Mouse (Mus musculus): ENCODE results near the gene Trp53i11.

The Trp53i11 gene

DNA sequence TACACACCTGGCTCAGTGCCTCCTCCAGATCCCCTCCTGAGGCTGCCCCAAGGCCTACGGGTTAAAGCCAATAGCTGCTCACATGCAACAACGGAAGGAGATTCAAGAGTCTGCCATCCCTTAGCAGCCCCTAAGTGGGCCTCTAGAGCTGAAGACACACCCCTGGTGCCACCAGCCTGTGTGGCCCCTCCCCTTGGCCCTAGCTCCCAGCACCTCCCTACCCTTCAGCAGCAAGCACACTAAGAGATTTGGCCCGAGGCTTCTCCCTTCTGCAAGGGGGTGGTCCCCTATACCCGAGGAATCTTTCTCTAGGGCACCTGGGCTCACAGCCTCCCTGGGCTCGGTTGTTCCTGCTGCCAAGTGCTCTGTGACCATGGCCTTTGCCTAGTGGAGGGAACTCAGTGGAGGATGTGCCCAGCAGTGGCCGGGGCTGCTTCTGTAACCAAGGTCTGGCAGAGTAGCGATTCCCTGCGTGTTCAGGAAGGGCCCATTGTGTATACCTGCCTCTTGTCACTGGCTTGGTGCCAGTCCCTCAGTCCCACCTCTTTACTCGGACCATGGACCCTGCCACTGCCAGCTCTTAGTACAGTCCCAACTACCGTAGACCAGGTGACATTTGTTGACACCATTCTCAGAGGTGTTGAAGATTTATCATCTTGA lies 13.5 kb downstream of the Trp53i11 start:
- peak; percentile 93 for DNase-seq

DNA sequence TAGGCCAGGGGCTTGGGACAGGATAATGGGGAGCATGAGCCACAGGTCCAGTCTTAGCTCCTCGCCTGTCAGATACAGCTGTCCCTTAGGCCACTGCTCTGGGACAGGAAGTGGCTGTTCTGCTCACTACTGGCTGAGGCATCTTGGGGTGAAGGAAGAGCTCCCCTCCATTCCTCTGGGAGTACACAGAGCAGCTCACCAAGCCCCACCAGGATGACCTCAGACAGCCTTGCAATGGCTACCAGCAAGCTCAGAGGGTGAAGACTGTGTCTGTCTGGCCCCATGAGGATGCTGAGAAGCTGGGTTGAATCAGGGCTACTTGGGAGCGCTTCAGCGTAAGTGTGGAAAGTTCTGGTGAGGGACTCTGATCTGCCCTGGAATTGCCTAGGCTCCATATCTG lies 14.6 kb downstream of the Trp53i11 start:
- peak; percentile 92 for DNase-seq

DNA sequence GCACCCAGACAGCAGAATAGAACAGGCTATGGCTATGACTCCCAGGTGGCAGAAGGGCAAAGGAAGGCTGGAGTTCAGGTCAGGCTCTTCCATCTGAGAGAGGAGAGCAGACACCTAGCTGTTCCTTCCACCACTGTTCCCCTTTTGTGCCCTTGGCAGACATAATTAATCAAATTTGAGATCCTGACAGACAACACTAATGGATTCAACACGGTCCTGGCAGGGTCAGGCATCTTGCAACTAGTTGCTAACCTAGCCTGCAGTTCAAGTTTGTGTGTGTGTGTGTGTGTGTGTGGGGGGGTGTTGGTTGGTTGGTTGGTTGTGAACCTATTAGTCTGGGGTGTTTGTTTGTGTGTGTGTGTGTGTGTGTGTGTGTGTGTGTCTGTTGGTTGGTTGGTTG lies 15.4 kb downstream of the Trp53i11 start:
- no peak for DNase-seq

DNA sequence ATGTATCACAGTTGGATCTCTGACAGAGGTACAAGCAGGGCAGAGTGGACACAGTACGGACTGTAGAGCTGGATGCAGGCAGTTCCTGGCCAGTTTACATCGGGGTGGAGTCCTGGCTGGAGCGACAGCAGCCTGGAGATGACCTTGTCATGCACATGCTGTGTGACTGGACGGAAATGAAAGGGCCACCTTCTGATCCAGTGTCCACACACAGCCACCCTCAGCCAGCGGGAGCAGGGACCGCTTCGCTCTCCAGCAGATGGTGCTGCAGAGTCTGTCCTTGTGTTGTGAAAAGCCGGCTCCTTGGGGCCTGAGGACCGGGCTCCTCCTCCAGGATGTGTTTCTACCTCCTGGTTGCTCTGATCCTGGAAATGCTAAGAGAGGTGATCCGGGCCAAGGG lies 16.3 kb downstream of the Trp53i11 start:
- peak; percentile 95 for DNase-seq

DNA sequence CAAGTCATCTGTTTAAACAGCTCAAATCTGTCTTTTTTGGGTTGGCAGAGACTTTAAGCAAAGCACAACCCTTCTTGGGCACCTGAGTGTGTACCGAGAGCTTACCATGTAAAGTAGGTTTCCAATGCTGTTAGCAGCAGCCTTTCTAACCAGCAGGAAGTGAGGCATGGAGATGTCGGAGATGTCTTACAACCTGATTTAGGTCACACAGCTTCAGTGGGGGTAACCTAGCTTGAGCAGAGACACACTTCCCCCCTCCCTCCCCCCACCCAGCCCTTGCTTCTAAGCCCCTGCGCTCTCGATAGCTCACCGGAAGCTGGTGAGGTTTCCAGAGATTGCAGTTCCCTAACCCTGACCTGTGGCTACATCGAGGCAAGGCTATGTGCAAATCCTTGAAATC lies 17.2 kb downstream of the Trp53i11 start:
- DNase-seq: no peak

DNA sequence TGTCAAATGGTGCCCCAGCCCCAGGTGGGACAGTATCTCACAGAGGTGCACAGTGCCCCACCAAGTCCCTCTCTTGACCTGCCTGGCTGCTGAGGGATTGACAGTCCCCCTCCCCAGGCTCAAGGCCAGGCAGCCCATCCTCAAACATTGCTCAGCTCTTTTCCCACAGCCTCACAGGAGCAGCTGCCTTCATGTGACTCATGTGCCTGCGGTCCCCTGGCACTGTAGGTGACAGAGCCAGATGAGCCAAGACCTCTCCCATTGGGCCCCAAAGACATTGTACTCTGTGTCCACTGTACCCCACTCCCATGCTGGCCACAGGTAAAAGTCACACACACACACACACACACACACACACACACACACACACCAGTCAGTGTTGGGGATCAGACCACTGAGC lies 18.8 kb downstream of the Trp53i11 start:
- DNase-seq: no peak

DNA sequence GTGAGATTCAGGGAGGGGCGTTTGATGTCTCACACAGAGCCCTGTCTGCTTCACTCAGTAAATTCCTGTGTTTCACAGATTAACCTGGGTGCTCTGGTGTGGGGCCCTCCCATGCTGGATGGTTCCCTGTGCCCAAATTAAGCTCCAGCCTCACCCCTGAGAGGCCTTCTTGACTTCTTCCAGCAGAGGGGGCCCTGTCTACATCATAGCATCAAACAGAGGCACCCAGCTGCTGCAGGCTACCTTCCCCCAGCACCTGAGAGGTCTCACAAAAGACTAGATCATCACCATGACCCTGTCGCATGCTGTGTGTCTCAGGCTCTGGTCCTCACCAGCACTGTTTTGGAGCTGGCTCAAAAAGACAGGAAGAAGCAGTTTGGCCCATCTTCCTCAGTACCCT lies 25.0 kb downstream of the Trp53i11 start:
- no peak for DNase-seq

DNA sequence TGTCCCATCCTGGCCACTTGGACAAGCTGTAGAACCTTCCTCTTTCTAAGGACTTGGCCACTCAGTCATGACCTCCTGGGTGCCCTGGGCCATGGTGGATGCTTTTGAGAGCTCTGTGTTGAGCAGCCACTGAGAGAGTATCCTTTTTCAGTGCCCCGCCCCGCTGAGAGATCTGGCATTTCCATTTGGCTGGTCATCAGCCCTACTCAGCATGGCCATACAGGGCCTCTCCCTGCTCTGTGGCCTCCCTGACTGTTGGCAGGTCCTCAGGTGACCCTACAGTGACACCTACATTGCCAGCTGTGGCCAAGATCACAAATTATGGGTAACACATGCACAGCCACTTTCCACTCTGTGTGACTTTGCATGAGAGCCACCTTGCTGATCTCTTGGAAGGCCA lies 25.5 kb downstream of the Trp53i11 start:
- DNase-seq: no peak

DNA sequence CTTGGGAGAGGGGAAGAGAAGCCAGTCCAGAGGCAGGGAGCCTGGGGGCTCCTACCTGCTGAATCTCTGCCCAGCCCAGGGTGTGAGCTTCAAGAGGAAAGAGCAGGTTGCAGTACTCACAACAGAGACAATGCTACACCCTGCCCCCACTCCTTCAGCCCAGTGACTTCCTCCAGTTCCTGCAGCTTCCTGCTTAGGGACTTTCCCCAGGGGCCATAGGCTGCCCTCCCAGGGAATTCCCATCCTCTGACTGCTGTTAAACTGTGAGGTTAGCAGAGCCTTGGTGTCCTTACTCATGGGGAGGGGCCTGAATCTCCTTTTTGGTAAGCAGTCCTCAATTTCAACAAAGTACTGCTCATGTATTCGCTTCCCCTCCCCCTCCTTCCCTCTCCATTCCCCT lies 26.8 kb downstream of the Trp53i11 start:
- DNase-seq: peak; percentile 97

DNA sequence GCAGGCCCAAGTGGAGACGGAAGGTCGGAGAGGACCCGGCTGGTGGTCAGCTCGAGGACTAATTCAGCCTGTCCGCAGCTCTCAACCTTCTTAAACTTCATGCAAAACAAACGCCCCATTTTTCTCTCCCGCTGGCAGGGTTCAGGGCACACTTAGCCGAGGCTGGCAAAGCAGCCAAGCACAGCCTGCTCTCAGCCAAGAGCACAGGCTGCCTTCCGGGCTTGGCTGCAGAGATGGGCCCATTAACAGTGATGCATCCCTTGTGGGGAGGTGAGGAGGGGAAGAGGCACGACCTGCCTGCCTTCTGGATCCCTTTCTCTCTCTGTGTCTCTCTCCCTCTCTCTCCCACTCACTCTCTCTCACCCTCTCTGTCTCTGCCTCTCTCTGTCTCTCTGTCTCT lies 28.4 kb downstream of the Trp53i11 start:
- DNase-seq: no peak

DNA sequence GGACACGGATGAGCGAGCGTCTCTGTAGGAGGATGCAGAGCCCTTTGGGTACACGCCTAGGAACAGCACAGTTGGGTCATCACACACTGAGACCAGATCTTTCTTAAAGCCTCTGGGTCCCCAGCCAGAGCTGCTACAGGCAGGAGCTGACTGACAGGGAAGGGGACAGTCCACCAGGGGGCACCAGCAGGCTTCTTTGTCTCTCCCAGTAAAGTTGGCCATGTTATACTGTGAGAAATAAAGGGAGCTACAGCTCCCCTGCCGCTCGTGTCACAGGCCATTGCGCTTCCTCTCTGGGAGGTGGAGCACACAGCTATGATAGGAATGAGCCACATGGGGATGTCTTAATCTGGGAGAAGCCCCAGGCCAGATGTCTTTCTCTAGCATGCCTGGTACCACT lies 29.7 kb downstream of the Trp53i11 start:
- peak; percentile 97 for DNase-seq

DNA sequence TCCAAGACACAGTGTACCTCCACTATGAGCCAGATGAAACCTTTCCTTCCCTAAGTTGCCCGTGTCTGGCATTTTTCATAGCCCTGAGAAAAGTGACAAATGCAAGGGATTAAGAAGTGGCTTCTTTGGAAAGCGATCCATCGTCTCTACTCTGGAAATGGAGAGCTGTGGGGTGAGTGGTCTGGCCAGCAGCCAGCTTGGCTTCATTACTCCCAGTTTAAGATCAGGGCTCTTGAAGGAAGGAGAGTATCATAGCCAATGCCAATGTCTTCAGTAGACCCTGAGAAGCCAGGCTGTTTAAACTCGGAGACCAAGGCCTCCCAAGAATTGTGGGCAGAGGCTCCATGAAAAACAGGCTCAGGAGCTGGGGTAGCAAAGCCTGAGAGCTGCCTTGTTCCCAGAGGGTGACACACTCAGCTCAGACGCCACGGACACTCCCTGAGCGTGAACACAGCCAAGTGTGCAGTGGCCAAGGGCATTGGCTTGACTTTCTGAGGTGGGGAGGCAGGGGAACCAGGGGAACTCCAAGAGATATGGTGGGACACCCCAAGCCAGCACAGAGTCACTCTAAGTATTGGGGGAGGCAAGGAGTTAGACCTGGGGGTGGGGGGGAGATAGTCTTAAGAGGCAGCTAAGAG lies 31.1 kb downstream of the Trp53i11 start:
- DNase-seq: no peak

DNA sequence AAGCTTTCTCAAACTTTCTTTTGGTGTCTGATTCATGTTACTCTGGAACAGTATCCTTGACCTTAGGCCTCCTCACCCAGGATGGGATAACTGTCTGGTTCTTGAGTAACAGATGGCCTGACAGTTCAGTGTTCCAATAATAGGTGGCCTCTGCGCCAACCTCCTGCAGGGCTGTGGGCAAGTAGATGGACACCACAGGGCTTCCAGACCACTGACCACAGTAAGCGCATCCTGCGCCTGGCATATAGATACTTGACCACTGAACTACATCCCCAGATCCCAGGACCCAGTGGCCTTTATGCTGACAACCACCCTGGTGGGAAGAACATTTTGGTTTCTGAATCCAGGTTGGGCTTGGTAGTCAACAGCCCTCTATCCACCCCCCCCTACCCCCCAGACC lies 32.2 kb downstream of the Trp53i11 start:
- no peak for DNase-seq

DNA sequence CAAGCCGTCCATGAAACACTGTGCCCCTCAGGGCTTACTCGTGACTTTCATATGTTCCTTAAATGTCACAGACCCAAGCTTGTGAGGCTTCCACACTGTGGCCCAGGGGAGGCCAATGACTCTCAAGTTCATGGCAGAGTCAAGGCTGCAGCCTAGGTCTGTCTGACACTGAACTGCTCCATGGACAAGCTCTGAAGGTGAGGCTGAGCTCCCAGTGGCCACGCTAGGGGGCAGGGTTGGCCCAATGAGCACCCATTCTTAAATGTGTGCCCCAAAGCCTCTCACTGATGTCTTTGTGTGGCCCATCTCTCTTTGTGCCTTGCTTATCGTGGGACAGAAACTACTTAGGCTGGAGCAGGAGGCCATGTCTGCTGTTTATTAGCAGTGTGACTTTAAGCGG lies 33.1 kb downstream of the Trp53i11 start:
- DNase-seq: no peak

DNA sequence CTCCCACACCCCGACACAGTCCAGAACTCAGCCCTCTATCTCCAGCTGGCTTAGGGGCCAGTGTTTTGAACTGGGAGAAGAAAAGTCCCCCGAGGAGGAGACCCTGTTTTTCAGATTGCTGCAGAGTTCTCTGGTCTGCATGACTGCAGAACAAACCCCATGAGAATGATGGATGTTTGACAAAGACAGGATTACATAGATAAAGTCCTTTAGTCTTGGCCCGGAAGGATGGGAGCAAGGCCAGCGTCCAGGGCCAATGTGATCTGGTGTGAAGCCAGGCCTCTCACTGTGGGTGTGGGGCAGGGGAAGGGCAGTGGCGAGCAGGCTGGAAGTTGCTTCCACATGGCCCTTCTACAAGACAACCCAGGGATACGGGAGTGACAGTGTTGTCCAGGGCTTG lies 36.1 kb downstream of the Trp53i11 start:
- peak; percentile 96 for DNase-seq

DNA sequence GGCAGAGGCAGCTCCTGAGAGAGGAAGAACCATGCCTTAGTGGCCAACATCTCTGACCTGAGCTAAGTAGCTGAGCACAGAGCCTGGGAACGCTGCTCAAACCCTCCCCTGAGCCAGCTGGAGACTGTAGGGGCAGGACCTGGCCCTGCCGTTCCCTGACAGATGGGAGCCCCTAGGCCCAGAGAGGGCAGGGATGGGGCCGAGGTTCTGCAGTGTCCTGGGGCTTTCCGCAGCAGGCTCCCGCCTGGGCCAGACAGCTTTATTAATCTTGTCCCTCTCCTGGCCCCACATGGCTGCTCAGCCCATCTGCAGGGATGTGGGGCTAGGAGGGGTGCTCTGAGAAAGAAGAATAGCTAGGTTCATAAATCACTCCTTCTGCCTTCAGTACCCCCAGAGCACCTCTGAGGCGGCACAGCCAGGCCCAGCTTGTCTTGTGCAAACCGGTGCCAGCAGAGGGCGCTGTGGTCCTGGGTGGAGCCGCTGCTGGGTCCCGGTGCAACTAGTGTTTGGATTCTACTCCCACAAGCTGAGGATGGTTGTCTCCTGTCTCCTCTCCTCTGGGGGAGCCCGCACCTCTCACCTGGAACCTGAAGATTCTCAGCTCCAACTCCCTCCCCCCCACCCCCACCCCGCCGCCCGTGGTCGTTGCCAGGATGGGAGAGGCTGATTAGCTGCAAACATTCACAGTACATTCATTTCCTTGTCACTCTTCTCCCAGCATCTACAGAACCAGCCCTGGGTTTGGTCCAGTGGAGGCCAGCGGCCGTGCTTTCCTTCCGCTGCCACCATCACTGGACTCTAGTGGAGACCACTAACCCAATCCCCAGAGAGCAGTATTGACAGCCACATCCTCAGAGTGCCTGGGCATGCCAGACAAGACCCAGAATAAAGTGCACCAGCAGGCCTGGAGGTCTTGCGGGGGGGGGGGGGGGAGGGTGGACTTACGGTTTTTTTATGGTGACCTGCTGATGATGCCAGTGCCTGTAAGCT lies 39.6 kb downstream of the Trp53i11 start:
- DNase-seq: peak; percentile 97

DNA sequence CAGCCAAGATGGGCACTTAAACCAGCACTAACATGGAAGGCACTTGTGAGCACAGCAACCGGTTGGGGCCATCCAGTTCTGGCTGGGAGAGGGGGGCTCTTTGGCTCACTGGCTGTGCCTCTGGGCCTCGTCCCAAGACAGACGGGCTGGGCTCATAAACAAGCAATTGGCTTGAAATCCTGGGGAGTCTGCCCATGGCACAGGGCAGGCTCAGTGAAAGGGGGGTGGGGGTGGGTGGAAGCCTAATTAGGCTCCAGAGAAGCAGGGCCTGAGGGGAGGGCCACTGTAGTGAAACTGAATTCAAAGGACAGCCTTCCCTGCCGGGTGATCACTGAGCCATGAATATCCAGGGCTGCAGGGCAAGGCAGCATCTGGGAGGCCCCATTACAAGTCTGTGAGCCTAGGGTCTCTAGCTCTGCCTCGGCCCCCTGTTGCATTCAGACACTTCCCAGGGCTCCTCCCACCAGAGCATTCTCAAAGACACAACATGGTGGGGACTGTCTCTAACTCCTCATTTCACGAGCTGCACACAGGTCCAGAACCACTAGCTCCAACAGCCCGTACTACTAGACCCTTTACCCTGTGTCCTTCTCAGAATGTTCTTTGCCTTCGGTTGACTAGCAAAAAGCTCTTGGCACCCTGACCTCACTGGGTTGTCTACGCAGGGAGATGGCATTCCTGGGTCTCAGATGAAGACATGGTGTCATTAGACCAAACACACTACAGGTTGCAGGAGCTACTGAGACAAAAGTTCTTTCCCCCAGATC lies 40.5 kb downstream of the Trp53i11 start:
- no peak for DNase-seq

DNA sequence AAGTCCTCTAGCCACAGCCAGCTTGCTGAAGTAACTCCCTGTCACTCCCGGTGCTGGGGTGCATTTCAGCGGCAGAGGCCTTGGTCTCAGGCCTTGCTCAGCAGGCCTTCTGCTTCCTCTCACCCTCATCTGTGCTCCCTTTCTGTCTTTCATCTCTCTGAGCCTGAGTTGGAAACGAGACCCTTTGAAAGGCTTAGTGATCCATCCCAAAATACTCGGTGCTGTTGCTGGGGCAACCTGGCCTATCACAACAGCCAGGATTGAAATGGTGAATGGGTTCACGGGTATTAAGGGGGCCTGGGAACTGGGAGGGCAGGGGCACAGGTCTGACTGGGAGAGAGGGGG lies 41.1 kb downstream of the Trp53i11 start:
- no peak for DNase-seq

DNA sequence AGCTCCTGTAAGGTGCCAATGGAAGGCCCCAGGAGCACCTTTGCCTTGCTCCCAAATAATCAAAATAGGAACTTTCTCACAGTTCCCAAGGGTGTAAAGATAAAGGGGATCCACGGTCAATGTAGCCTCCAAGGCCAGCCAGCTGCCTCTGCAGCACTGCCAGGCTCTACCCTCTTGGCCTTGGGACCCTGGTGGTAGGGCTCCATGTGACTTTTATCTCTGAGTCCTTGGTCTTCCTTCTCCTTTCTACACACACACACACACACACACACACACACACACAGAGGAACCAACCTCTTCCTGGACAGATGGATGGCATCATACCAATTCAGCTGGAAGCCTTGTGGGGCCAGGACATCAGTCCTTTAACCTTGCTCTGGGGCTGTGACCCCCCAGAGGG lies 44.8 kb downstream of the Trp53i11 start:
- DNase-seq: no peak

DNA sequence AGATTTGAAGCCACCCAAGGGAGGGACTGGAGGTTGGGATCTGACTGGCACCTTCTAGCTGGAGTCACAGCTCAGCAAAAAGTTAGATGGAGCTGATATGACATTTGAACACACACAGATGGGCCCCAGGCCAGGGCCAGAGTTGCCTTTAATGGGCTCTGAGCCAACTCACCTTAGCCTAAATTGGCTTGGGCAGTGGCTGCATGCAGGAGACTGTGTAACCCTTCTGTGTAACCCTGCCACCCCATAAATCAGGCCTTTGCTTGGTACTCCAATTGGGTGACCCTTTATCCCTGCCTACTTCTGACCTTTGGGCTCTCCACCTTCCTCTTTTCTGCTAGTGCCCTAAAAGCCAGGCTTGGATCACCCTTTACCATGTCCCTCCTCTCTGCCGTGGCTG lies 49.7 kb downstream of the Trp53i11 start:
- no peak for DNase-seq

DNA sequence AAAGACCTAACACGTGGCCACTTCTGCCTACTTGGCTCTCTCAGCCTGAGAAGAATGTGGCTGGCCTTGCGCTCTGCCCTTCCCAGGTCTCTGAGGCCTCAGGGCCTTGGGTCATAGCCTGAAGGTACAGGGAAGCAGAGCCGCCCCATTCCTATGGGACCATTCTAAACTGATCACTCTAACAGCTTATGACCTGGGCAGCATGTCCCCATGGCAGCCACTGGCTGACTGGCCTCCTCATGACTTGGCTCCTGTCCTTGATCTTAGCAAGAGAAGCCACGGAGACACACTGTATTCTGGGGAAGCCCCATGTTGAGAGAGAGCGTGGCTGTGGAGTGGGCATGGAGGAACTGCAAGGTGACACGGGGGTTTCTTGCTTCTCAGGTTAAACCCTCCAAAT lies 51.5 kb downstream of the Trp53i11 start:
- DNase-seq: peak; percentile 95

DNA sequence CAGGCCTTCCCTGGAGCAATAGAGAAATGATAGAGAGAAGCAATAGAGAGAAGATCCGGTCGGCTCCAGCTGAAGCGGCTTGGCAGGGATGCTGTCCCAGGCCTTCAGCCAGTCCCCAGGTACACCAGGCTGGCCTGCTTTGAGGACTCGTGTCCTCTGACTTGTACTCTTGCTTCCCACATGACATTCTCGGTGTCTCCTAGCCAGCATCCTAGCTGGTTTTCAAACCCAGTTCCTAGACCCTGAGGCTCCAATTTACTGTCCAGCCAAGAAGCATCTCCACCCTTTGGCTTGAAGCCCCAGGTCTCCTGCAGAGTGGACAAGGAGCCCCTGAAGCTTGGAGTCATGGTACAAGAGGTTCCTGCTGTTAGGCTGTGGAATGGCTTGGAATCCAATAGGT lies 54.8 kb downstream of the Trp53i11 start:
- no peak for DNase-seq

DNA sequence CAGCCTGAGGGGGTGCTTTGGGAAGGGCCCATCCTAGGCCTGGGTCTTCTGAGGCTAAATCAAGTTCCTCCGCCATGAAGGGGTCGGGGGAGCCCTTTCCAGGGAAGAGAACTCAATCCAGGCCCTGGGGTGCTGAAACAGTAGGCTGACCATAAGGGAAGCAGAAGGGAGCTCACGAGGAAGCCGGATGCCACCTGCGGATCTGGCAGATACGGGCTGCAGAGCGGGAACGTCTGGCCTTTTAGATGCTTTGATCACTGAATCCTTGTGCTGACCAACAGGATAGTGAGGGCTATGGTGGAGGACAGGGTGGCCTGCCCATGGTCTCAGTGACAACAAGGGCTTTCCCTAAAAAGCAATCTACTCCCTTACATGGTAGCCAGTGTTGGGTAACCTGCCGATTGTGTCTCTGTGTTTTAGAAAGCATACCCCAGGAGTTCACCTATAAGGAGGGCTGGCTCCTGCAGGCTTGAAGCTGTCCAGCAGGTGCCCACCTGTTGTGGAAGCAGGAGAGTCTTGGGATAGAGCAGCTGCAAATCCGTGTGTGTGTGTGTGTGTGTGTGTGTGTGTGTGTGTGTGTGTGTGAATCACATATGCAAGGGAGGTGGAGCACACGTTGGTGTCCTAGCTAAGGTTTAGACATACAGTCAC lies 56.2 kb downstream of the Trp53i11 start:
- no peak for DNase-seq

Measured in heart, adult 11 months (tissue).